ENCODE assay signal across 8 mouse cellular contexts in the genomic region with DNA sequence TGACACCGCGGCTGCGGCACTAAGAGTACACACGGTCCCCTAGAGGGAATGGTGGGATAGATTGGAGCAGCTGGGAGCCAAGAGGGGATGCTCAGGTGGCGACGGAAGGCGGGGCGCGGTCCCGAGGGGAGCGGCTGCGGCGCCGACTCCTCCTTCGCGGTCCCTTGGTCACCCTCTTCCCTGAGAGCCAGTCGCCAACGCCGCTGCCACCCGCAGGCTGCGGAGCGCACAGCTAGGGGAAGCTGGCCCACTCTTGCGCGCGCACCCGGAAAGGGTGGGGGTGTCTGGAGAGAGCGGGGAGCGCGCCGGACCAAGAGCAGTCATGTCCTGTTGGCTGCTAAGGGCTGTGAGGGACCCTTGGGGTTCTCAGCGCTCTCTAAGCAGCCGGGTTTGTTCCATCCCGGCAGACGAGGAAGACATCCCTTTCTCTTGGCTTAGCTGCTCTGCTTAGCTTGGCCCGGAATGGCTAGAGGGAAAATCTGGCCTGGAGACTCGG. TPM values are rescaled to one million over a fixed set of nuclear protein-coding genes. Genes with fewer than 3 reads are reported as not detected.
A peak's percentile ranks its signal among the peaks of the same experiment; 100 is the strongest.
DNase-seq lines count a peak whose midpoint lies in the region; ATAC-seq and TF ChIP-seq lines count a peak whose summit lies in the region.

No protein-coding gene starts in this region.

- H3K9ac ChIP-seq in forebrain, embryonic 15.5 days (replicated peaks), result peak overlapping the region; percentile 67
- H3K9ac ChIP-seq in heart, embryonic 16.5 days (ENCODE audit: low read length), result peak overlapping the region; percentile 69
- no peak overlapping the region for H3K9ac ChIP-seq in liver, embryonic 13.5 days
- H3K9ac ChIP-seq in neural tube, embryonic 15.5 days (replicated peaks), result peak overlapping the region; percentile 69

- H3K4me3 ChIP-seq in C2C12 (ENCODE audit: insufficient read depth, poor library complexity, severe bottlenecking), result no peak overlapping the region
- peak overlapping the region; percentile 66 for H3K4me3 ChIP-seq in forebrain, embryonic 15.5 days
- H3K4me3 ChIP-seq in heart, embryonic 16.5 days (ENCODE audit: low read length), result peak overlapping the region; percentile 75
- peak overlapping the region; percentile 35 for H3K4me3 ChIP-seq in liver, embryonic 13.5 days (replicated peaks)
- peak overlapping the region; percentile 77 for H3K4me3 ChIP-seq in neural tube, embryonic 15.5 days (replicated peaks)

- H3K79me3 ChIP-seq in C2C12 (ENCODE audit: low read depth), result no peaks in the 10 kb centered on the region

- TF ChIP-seq CTCF in C2C12 (IDR thresholded peaks at IDR 0.05; ENCODE audit: control insufficient read depth, insufficient read depth, insufficient read length), result no peak

- WGBS in forebrain, embryonic 15.5 days, result under 1% methylated on average over 36 of the region's 36 CpGs
- under 1% methylated on average over 36 of the region's 36 CpGs for WGBS in heart, embryonic 16.5 days
- WGBS in liver, embryonic 13.5 days (ENCODE audit: insufficient replicate concordance), result under 1% methylated on average over 36 of the region's 36 CpGs
- under 1% methylated on average over 35 of the region's 36 CpGs for WGBS in neural tube, embryonic 15.5 days

- DNase-seq in cerebellum, adult 11 months, result peak; percentile 81
- DNase-seq in layer of hippocampus, adult 11-12 months (ENCODE audit: low spot score), result peak; percentile 74
- DNase-seq in liver, embryonic 13.5 days, result no peak
- DNase-seq in urinary bladder, postnatal 10 days (ENCODE audit: low spot score), result peak; percentile 25

- H3K27ac ChIP-seq in forebrain, embryonic 15.5 days (replicated peaks), result peak overlapping the region; percentile 93
- peak overlapping the region; percentile 56 for H3K27ac ChIP-seq in heart, embryonic 16.5 days (ENCODE audit: low read length)
- no peak overlapping the region for H3K27ac ChIP-seq in liver, embryonic 13.5 days
- peak overlapping the region; percentile 92 for H3K27ac ChIP-seq in neural tube, embryonic 15.5 days (replicated peaks)

- no peaks in the 10 kb centered on the region for H3K27me3 ChIP-seq in C2C12 (ENCODE audit: control insufficient read depth, insufficient read depth, insufficient read length)
- H3K27me3 ChIP-seq in forebrain, embryonic 15.5 days, result no peaks in the 10 kb centered on the region
- peaks cover 26% of the 10 kb centered on the region for H3K27me3 ChIP-seq in heart, embryonic 16.5 days (ENCODE audit: control insufficient read depth, insufficient read depth, low read length)
- H3K27me3 ChIP-seq in liver, embryonic 13.5 days, result peaks cover 37% of the 10 kb centered on the region
- no peaks in the 10 kb centered on the region for H3K27me3 ChIP-seq in neural tube, embryonic 15.5 days (replicated peaks)

- peak; percentile 91 for ATAC-seq in forebrain, embryonic 15.5 days (replicated peaks)
- ATAC-seq in heart, embryonic 16.5 days (replicated peaks; ENCODE audit: extremely low read depth, insufficient read depth, low FRiP score), result peak; percentile 79
- no peak for ATAC-seq in liver, embryonic 13.5 days (ENCODE audit: low read depth)
- peak; percentile 90 for ATAC-seq in neural tube, embryonic 15.5 days (ENCODE audit: low FRiP score)

- peak overlapping the region; percentile 87 for H3K4me2 ChIP-seq in forebrain, embryonic 15.5 days (replicated peaks)
- peak overlapping the region; percentile 98 for H3K4me2 ChIP-seq in heart, embryonic 16.5 days (ENCODE audit: low read depth, low read length)
- peak overlapping the region; percentile 46 for H3K4me2 ChIP-seq in liver, embryonic 13.5 days
- peak overlapping the region; percentile 91 for H3K4me2 ChIP-seq in neural tube, embryonic 15.5 days

- H3K36me3 ChIP-seq in C2C12 (ENCODE audit: control insufficient read depth, insufficient read depth), result no peaks in the 10 kb centered on the region
- H3K36me3 ChIP-seq in forebrain, embryonic 15.5 days, result no peaks in the 10 kb centered on the region
- H3K36me3 ChIP-seq in heart, embryonic 16.5 days (ENCODE audit: control insufficient read depth, insufficient read depth), result no peaks in the 10 kb centered on the region
- H3K36me3 ChIP-seq in liver, embryonic 13.5 days, result no peaks in the 10 kb centered on the region
- H3K36me3 ChIP-seq in neural tube, embryonic 15.5 days, result no peaks in the 10 kb centered on the region

- no peak overlapping the region for H3ac ChIP-seq in C2C12 (ENCODE audit: control insufficient read depth, insufficient read length, low read depth)

- no peaks in the 10 kb centered on the region for H3K79me2 ChIP-seq in C2C12 (ENCODE audit: control insufficient read depth, insufficient read depth)

- peaks cover 28% of the 10 kb centered on the region; the same call in 1 of the 2 replicates for H3K4me1 ChIP-seq in forebrain, embryonic 15.5 days
- peaks cover 5% of the 10 kb centered on the region for H3K4me1 ChIP-seq in heart, embryonic 16.5 days (ENCODE audit: control insufficient read depth, insufficient read depth, low read length)
- H3K4me1 ChIP-seq in liver, embryonic 13.5 days (replicated peaks), result no peaks in the 10 kb centered on the region
- H3K4me1 ChIP-seq in neural tube, embryonic 15.5 days, result peaks cover 39% of the 10 kb centered on the region

- H3K9me3 ChIP-seq in forebrain, embryonic 15.5 days, result no peaks in the 10 kb centered on the region
- no peaks in the 10 kb centered on the region for H3K9me3 ChIP-seq in heart, embryonic 16.5 days (replicated peaks; ENCODE audit: control insufficient read depth, low read length)
- no peaks in the 10 kb centered on the region for H3K9me3 ChIP-seq in liver, embryonic 13.5 days (replicated peaks)
- H3K9me3 ChIP-seq in neural tube, embryonic 15.5 days (replicated peaks), result no peaks in the 10 kb centered on the region

TF ChIP-seq in C2C12, 6 proteins besides CTCF, POLR2A, EP300 and RAD21:
- TF ChIP-seq MYOD1 (IDR thresholded peaks at IDR 0.05; ENCODE audit: control insufficient read depth, insufficient read length, low read depth) (peak; percentile 28), USF1 (IDR thresholded peaks at IDR 0.05; ENCODE audit: low read depth) (no peak)
TF ChIP-seq in C2C12: peak in this region for 1.

RNA-seq across cellular contexts. Expression of a gene that starts 0.6 kb away (rescaled TPM):
- polyA plus RNA-seq in C2C12 (2012; fragmentation: generic; extraction: Trizol), result 0.04 TPM
- polyA plus RNA-seq in forebrain, embryonic 15.5 days (2015; fragmentation: Nextera tagmentation; extraction: Ambion mirVana), result 10.0 and 10.9 TPM in 2 replicates
- polyA plus RNA-seq in heart, embryonic 16.5 days (2015; fragmentation: Nextera tagmentation; extraction: Ambion mirVana), result 1.3 and 1.4 TPM in 2 replicates
- polyA plus RNA-seq in liver, embryonic 13.5 days (2015; fragmentation: Nextera tagmentation; extraction: Ambion mirVana), result 0.03 and 0.05 TPM in 2 replicates
- polyA plus RNA-seq in neural tube, embryonic 15.5 days (2015; fragmentation: Nextera tagmentation; extraction: Ambion mirVana), result 9.0 and 10.5 TPM in 2 replicates

Comparison
In these comparisons a context has a peak if more than half of its experiments do, and no peak if none do; other contexts are left out.
1. H3K4me2 ChIP-seq: peak in every context shown above with its lines; median percentile 98 in heart, embryonic 16.5 days; 91 in neural tube, embryonic 15.5 days; 87 in forebrain, embryonic 15.5 days; 46 in liver, embryonic 13.5 days.